14 mouse cellular contexts compared by ENCODE assay signal in genomic region chr4:148683539-148683938, GRCm38 (mm10). TPM values are rescaled to one million over a fixed set of nuclear protein-coding genes. Genes with fewer than 3 reads are reported as not detected.
DNase-seq lines count a peak whose midpoint lies in the region; ATAC-seq lines count a peak whose summit lies in the region.
"Had no signal": no experiment of that assay in that cellular context is flagged by ENCODE, and none has a peak within 500 bp of the region (broad histone marks: within the 10 kb centered on the region; RNA-seq: fewer than 3 reads in every experiment).

No protein-coding gene starts in this region.

- no peaks in the 10 kb centered on the region for H3K9me3 ChIP-seq in forebrain, embryonic 14.5 days (replicated peaks; ENCODE audit: control insufficient read depth, low read length)
- H3K9me3 ChIP-seq: limb, embryonic 15.5 days; midbrain, embryonic 15.5 days had no signal

- H3K9ac ChIP-seq in forebrain, embryonic 14.5 days (ENCODE audit: low read length), result no peak overlapping the region
- H3K9ac ChIP-seq: limb, embryonic 15.5 days; midbrain, embryonic 15.5 days had no signal

- H3K27ac ChIP-seq in forebrain, embryonic 14.5 days (ENCODE audit: low read depth, low read length), result no peak overlapping the region
- H3K27ac ChIP-seq: limb, embryonic 15.5 days; midbrain, embryonic 15.5 days had no signal

- H3K36me3 ChIP-seq in forebrain, embryonic 14.5 days (ENCODE audit: control insufficient read depth, insufficient read depth, low read length), result no peaks in the 10 kb centered on the region
- H3K36me3 ChIP-seq: limb, embryonic 15.5 days; midbrain, embryonic 15.5 days had no signal

- peaks cover 8% of the 10 kb centered on the region; the same call in 1 of the 2 replicates for H3K4me1 ChIP-seq in forebrain, embryonic 14.5 days (ENCODE audit: control insufficient read depth, insufficient read depth, low read length)
- H3K4me1 ChIP-seq: midbrain, embryonic 15.5 days had no signal

- H3K4me3 ChIP-seq in forebrain, embryonic 14.5 days (ENCODE audit: low read depth, low read length), result no peak overlapping the region
- H3K4me3 ChIP-seq: limb, embryonic 15.5 days; midbrain, embryonic 15.5 days had no signal

- no peak for ATAC-seq in forebrain, embryonic 14.5 days
- ATAC-seq: midbrain, embryonic 15.5 days had no signal

- no peaks in the 10 kb centered on the region for H3K27me3 ChIP-seq in forebrain, embryonic 14.5 days (replicated peaks; ENCODE audit: control insufficient read depth, insufficient read depth, low read length)
- H3K27me3 ChIP-seq: midbrain, embryonic 15.5 days had no signal

- peak; percentile 19 to 30 for DNase-seq in spleen, adult 18-20 months
- no peak for DNase-seq in spleen, adult 12 weeks (ENCODE audit: low spot score)
- DNase-seq in forelimb bud, embryonic 11.5 days (ENCODE audit: low read depth, low spot score), result peak; percentile 58
- peak; percentile 87 for DNase-seq in naive thymus-derived CD4-positive, alpha-beta T cell, adult 2 months (ENCODE audit: low read depth)
- no peak for DNase-seq in right cerebral cortex, postnatal 10 days (ENCODE audit: low spot score in 2 of 2)
- DNase-seq in forebrain, embryonic 14.5 days (ENCODE audit: low spot score), result no peak
- no peak for DNase-seq in frontal cortex, postnatal 25 days (ENCODE audit: low spot score in 2 of 2)
- no peak for DNase-seq in adipocyte (ENCODE audit: low spot score)
- DNase-seq: gastrocnemius, postnatal 36 days; kidney, adult 18-20 months; lung, postnatal 10 days had no signal

- no peak overlapping the region for H3K4me2 ChIP-seq in forebrain, embryonic 14.5 days (ENCODE audit: low read length)
- H3K4me2 ChIP-seq: limb, embryonic 15.5 days; midbrain, embryonic 15.5 days had no signal

- 81% methylated on average over 13 of the region's 13 CpGs for WGBS in forebrain, embryonic 14.5 days

RNA-seq across cellular contexts. Expression of gene Gm572, which starts 40.4 kb away (rescaled TPM):
- polyA plus RNA-seq in forebrain, embryonic 14.5 days (2014; fragmentation: Nextera tagmentation; extraction: Ambion mirVana), result not detected in 2 replicates
- polyA plus RNA-seq: brain, embryonic 14.5 days; limb, embryonic 15.5 days; midbrain, embryonic 15.5 days had no signal

RNA-seq across cellular contexts. Expression of gene Tardbp, which starts 56.7 kb away (rescaled TPM):
- 127 and 131 TPM in 2 replicates for polyA plus RNA-seq in forebrain, embryonic 14.5 days (2014; fragmentation: Nextera tagmentation; extraction: Ambion mirVana)

Comparison
In these comparisons a context has a peak if more than half of its experiments do, and no peak if none do; other contexts are left out.
1. DNase-seq: peak in spleen, adult 18-20 months (2 of 2), forelimb bud, embryonic 11.5 days (single experiment) and naive thymus-derived CD4-positive, alpha-beta T cell, adult 2 months (single experiment); none in spleen, adult 12 weeks (single experiment), right cerebral cortex, postnatal 10 days (0 of 2), forebrain, embryonic 14.5 days (single experiment), frontal cortex, postnatal 25 days (0 of 2) and adipocyte (single experiment).